Mouse (Mus musculus) ES-Bruce4 (cell line): ENCODE data around the gene Il4ra. TPM values are rescaled to one million over a fixed set of nuclear protein-coding genes. Genes with fewer than 3 reads are reported as not detected.

Source experiments
- H3K27ac ChIP-seq: 2 replicates; pipeline ENCODE4 v1.5.1; 2012; ENCODE audit warnings: low read length, inconsistent platforms; ENCODE audit not compliant: insufficient read depth
- H3K27me3 ChIP-seq: 2 replicates; pipeline ENCODE4 v1.6.1; 2012; ENCODE audit warnings: mild to moderate bottlenecking, low read length, inconsistent platforms; ENCODE audit not compliant: control insufficient read depth, poor library complexity, insufficient read depth, severe bottlenecking
- H3K36me3 ChIP-seq: 2 replicates; pipeline ENCODE4 v1.6.1; 2012; ENCODE audit warnings: inconsistent platforms, mild to moderate bottlenecking, low read length, moderate library complexity; ENCODE audit not compliant: control insufficient read depth, poor library complexity, insufficient read depth, severe bottlenecking
- H3K4me1 ChIP-seq: one replicate; pipeline ENCODE4 v1.8.1; 2011; ENCODE audit warnings: low read length; ENCODE audit not compliant: control insufficient read depth, insufficient read depth
- H3K4me3 ChIP-seq: 2 replicates; pipeline ENCODE4 v1.5.1; 2011; ENCODE audit warnings: low read depth, mild to moderate bottlenecking, low read length
- H3K9ac ChIP-seq: 2 replicates; pipeline ENCODE4 v1.6.1; 2012; ENCODE audit warnings: low read depth, mild to moderate bottlenecking, inconsistent platforms; ENCODE audit not compliant: poor library complexity, severe bottlenecking
- H3K9me3 ChIP-seq: replicated peaks from 2 replicates; pipeline ENCODE4 v1.6.1; 2012; ENCODE audit warnings: mild to moderate bottlenecking, low read length, inconsistent platforms; ENCODE audit not compliant: control insufficient read depth, poor library complexity, insufficient read depth, severe bottlenecking
- CTCF ChIP-seq: IDR thresholded peaks from one replicate; pipeline ENCODE4 v1.8.1; 2011; ENCODE audit warnings: low read depth, low read length
- EP300 ChIP-seq: IDR thresholded peaks from 2 replicates; pipeline ENCODE4 v1.6.1; 2011; ENCODE audit warnings: low read depth, low read length; ENCODE audit not compliant: insufficient read depth
- POLR2A ChIP-seq: IDR thresholded peaks from one replicate; pipeline ENCODE4 v1.8.1; 2011; ENCODE audit warnings: low read length; ENCODE audit not compliant: insufficient read depth
- polyA plus RNA-seq: library from polyadenylated mRNA; stranded (reverse); fragments of >200 nt; gene quantifications from 2 replicates; pipeline ENCODE4 v1.2.4, GENCODE M21; 2011; ENCODE audit warnings: low read depth; ENCODE audit not compliant: missing spikeins, insufficient read depth, insufficient read length

Il4ra gene
- polyA plus RNA-seq, 1 experiment, result 1.4 TPM

GRCm38 (mm10) chr7:125571891-125572290 lies 20.0 kb downstream of the Il4ra start:
- no peaks in the 10 kb centered on the region for H3K36me3 ChIP-seq
- H3K9me3 ChIP-seq, result no peaks in the 10 kb centered on the region

GRCm38 (mm10) chr7:125572737-125573136 lies 20.8 kb downstream of the Il4ra start:
- no peaks in the 10 kb centered on the region for H3K27me3 ChIP-seq
- H3K4me1 ChIP-seq, result no peaks in the 10 kb centered on the region
- no peaks in the 10 kb centered on the region for H3K9me3 ChIP-seq
- no peaks in the 10 kb centered on the region for H3K36me3 ChIP-seq
- no peak overlapping the region for H3K27ac ChIP-seq
- H3K9ac ChIP-seq, result no peak overlapping the region
- H3K4me3 ChIP-seq, result no peak overlapping the region
- TF ChIP-seq POLR2A (no peak), CTCF (no peak)

More at GRCm38 (mm10) chr7:125571891-125572290, 20.0 kb downstream of the Il4ra start:
- Histone ChIP-seq H3K4me1 (no peaks in the 10 kb centered on the region), H3K27ac (no peak overlapping the region), H3K27me3 (no peaks in the 10 kb centered on the region), H3K9ac (no peak overlapping the region), H3K4me3 (no peak overlapping the region)
- TF ChIP-seq CTCF, result no peak
- TF ChIP-seq POLR2A, result no peak
- no peak for TF ChIP-seq EP300

- Histone ChIP-seq H3K27me3 (no peaks in the 10 kb centered on the region), H3K9me3 (no peaks in the 10 kb centered on the region), H3K4me1 (no peaks in the 10 kb centered on the region), H3K27ac (no peak overlapping the region), H3K9ac (no peak overlapping the region), H3K4me3 (no peak overlapping the region), H3K36me3 (no peaks in the 10 kb centered on the region)
- TF ChIP-seq EP300 (no peak), POLR2A (no peak)
These were observed 21.9 kb downstream of the Il4ra start for GRCm38 (mm10) chr7:125573849-125574248.

GRCm38 (mm10) chr7:125574832-125575231 lies 22.9 kb downstream of the Il4ra start:
- Histone ChIP-seq H3K4me3 (no peak overlapping the region), H3K9me3 (no peaks in the 10 kb centered on the region), H3K36me3 (no peaks in the 10 kb centered on the region), H3K9ac (no peak overlapping the region), H3K27ac (no peak overlapping the region), H3K4me1 (no peaks in the 10 kb centered on the region), H3K27me3 (no peaks in the 10 kb centered on the region)
- no peak for TF ChIP-seq EP300
- no peak for TF ChIP-seq POLR2A
- no peak for TF ChIP-seq CTCF

GRCm38 (mm10) chr7:125575738-125576540 lies 24.0 kb downstream of the Il4ra start:
- H3K9ac ChIP-seq, result no peak overlapping the region
- no peaks in the 10 kb centered on the region for H3K27me3 ChIP-seq
- TF ChIP-seq EP300 (no peak), CTCF (no peak), POLR2A (no peak)
- H3K9me3 ChIP-seq, result no peaks in the 10 kb centered on the region
- no peak overlapping the region for H3K27ac ChIP-seq
- no peaks in the 10 kb centered on the region for H3K4me1 ChIP-seq
- H3K36me3 ChIP-seq, result no peaks in the 10 kb centered on the region
- H3K4me3 ChIP-seq, result no peak overlapping the region

GRCm38 (mm10) chr7:125576982-125577381 lies 25.1 kb downstream of the Il4ra start:
- Histone ChIP-seq H3K9ac (no peak overlapping the region), H3K36me3 (no peaks in the 10 kb centered on the region), H3K9me3 (no peaks in the 10 kb centered on the region), H3K27me3 (no peaks in the 10 kb centered on the region), H3K27ac (no peak overlapping the region), H3K4me3 (no peak overlapping the region), H3K4me1 (no peaks in the 10 kb centered on the region)
- TF ChIP-seq EP300, result no peak
- no peak for TF ChIP-seq POLR2A
- TF ChIP-seq CTCF, result no peak
